Mouse (Mus musculus) embryonic facial prominence, embryonic 11.5 days (tissue): ENCODE data around the gene Cdkn2aipnl. TPM values are rescaled to one million over a fixed set of nuclear protein-coding genes. Genes with fewer than 3 reads are reported as not detected.

Experiments used
- ATAC-seq: fragments of 200-750 bp; cut with Nextera tagmentation; replicated peaks from 2 replicates; pipeline ENCODE4 v1.8.0; 2017; ENCODE audit warnings: low read depth; ENCODE audit not compliant: insufficient number of reproducible peaks, low FRiP score, low TSS enrichment
- DNase-seq: peaks from one replicate; pipeline ENCODE4 v3.0.0-alpha.2; 2015; ENCODE audit warnings: low spot score
- H3K27ac ChIP-seq: fragments of 300-500 bp; sonication (generic); replicated peaks from 2 replicates; pipeline ENCODE4 v1.5.1; 2014; ENCODE audit warnings: mild to moderate bottlenecking, low read depth, low read length, control low read depth
- H3K27me3 ChIP-seq: fragments of 300-500 bp; sonication (generic); 2 replicates; pipeline ENCODE4 v1.6.1; 2014; ENCODE audit warnings: mild to moderate bottlenecking, low read length, moderate library complexity, mixed read lengths; ENCODE audit not compliant: control insufficient read depth, insufficient read depth
- H3K36me3 ChIP-seq: fragments of 300-500 bp; sonication (generic); replicated peaks from 2 replicates; pipeline ENCODE4 v1.6.1; 2014; ENCODE audit warnings: low read depth, mild to moderate bottlenecking, low read length, moderate library complexity, mixed read lengths; ENCODE audit not compliant: control insufficient read depth, insufficient read depth
- H3K4me1 ChIP-seq: fragments of 300-500 bp; sonication (generic); 2 replicates; pipeline ENCODE4 v1.6.1; 2014; ENCODE audit warnings: low read length, mixed read lengths; ENCODE audit not compliant: control insufficient read depth, insufficient read depth
- H3K4me2 ChIP-seq: fragments of 300-500 bp; sonication (generic); 2 replicates; pipeline ENCODE4 v1.6.1; 2014; ENCODE audit warnings: low read depth, mild to moderate bottlenecking, control low read depth, low read length, moderate library complexity
- H3K4me3 ChIP-seq: fragments of 300-500 bp; sonication (generic); 2 replicates; pipeline ENCODE4 v1.5.1; 2014; ENCODE audit warnings: low read depth, low read length, control low read depth
- H3K9ac ChIP-seq: fragments of 300-500 bp; sonication (generic); replicated peaks from 2 replicates; pipeline ENCODE4 v1.6.1; 2014; ENCODE audit warnings: mild to moderate bottlenecking, control low read depth, low read length
- H3K9me3 ChIP-seq: fragments of 300-500 bp; sonication (generic); replicated peaks from 2 replicates; pipeline ENCODE4 v1.6.1; 2016; ENCODE audit warnings: mild to moderate bottlenecking, low read length, inconsistent platforms, mixed read lengths; ENCODE audit not compliant: control insufficient read depth
- WGBS: fragments of 180-500 bp; shearing (Covaris S2); extraction: QIAGEN DNeasy Blood & Tissue Kit; methylation state at CpG from one replicate; pipeline ENCODE4 v1.1.7; 2014; 5-methylcytosine and 5-hydroxymethylcytosine counted together
- polyA plus RNA-seq: library from polyadenylated mRNA; unstranded; fragments of >200 nt; fragmentation: Nextera tagmentation; extraction: Ambion mirVana; gene quantifications from 2 replicates; pipeline ENCODE4 v1.2.1, GENCODE M21; 2014

Cdkn2aipnl gene
- polyA plus RNA-seq, 1 experiment from 2014 or later = 142 TPM

GRCm38 (mm10) chr11:51968896-51969295, 1.4 kb downstream of the Cdkn2aipnl start:
- ATAC-seq = no peak
- H3K27me3 ChIP-seq = no peaks in the 10 kb centered on the region
- H3K4me3 ChIP-seq = no peak overlapping the region
- no peak overlapping the region for H3K9ac ChIP-seq
- H3K4me1 ChIP-seq = no peaks in the 10 kb centered on the region
- H3K9me3 ChIP-seq = no peaks in the 10 kb centered on the region
- no peak overlapping the region for H3K4me2 ChIP-seq
- H3K36me3 ChIP-seq = no peaks in the 10 kb centered on the region; the same call in none of the 2 replicates
- no peak overlapping the region for H3K27ac ChIP-seq
- no peak for DNase-seq
- 90% methylated on average over 9 of the region's 9 CpGs for WGBS

- H3K9ac ChIP-seq = no peak overlapping the region
- DNase-seq (no peak), ATAC-seq (no peak)
- no peak overlapping the region for H3K4me2 ChIP-seq
- no peaks in the 10 kb centered on the region; the same call in none of the 2 replicates for H3K36me3 ChIP-seq
- no peaks in the 10 kb centered on the region for H3K9me3 ChIP-seq
- no peak overlapping the region for H3K4me3 ChIP-seq
- no peaks in the 10 kb centered on the region for H3K27me3 ChIP-seq
- WGBS = 91% methylated on average over 2 of the region's 2 CpGs
- no peaks in the 10 kb centered on the region for H3K4me1 ChIP-seq
- no peak overlapping the region for H3K27ac ChIP-seq
Measured at GRCm38 (mm10) chr11:51969511-51969910, 2.0 kb downstream of the Cdkn2aipnl start.

- Histone ChIP-seq H3K27me3 (no peaks in the 10 kb centered on the region), H3K36me3 (no peaks in the 10 kb centered on the region; the same call in none of the 2 replicates), H3K4me3 (no peak overlapping the region), H3K9ac (no peak overlapping the region), H3K4me2 (no peak overlapping the region), H3K27ac (no peak overlapping the region), H3K9me3 (no peaks in the 10 kb centered on the region), H3K4me1 (no peaks in the 10 kb centered on the region)
- DNase-seq (no peak), ATAC-seq (no peak)
- 97% methylated on average over 6 of the region's 6 CpGs for WGBS
Measured at GRCm38 (mm10) chr11:51971644-51972043, 4.2 kb downstream of the Cdkn2aipnl start.

GRCm38 (mm10) chr11:51999611-52000289, 32.3 kb downstream of the Cdkn2aipnl start:
- H3K27me3 ChIP-seq = no peaks in the 10 kb centered on the region
- H3K4me3 ChIP-seq = peak overlapping the region; percentile 95
- H3K36me3 ChIP-seq = peaks cover 4% of the 10 kb centered on the region; the same call in 1 of the 2 replicates
- 0% methylated on average over 29 of the region's 29 CpGs for WGBS
- H3K4me1 ChIP-seq = no peaks in the 10 kb centered on the region
- peak overlapping the region; percentile 92 for H3K27ac ChIP-seq
- ATAC-seq (peak; percentile 57), DNase-seq (peak; percentile 76)
- H3K9me3 ChIP-seq = no peaks in the 10 kb centered on the region
- peak overlapping the region; percentile 96 for H3K9ac ChIP-seq
- H3K4me2 ChIP-seq = peak overlapping the region; percentile 73

GRCm38 (mm10) chr11:52000290-52000962, 33.0 kb downstream of the Cdkn2aipnl start, which contains the start of gene Ube2b:
Gene Ube2b (minus strand): TSS chr11:52000762.
- H3K4me1 ChIP-seq = no peaks in the 10 kb centered on the region

GRCm38 (mm10) chr11:52001341-52001740, 33.9 kb downstream of the Cdkn2aipnl start:
- Histone ChIP-seq H3K36me3 (peaks cover 3% of the 10 kb centered on the region; the same call in 1 of the 2 replicates), H3K27me3 (no peaks in the 10 kb centered on the region), H3K4me1 (no peaks in the 10 kb centered on the region), H3K4me2 (peak overlapping the region; percentile 17; the same call in 1 of the 2 replicates), H3K4me3 (no peak overlapping the region; the same call in 1 of the 2 replicates), H3K27ac (no peak overlapping the region), H3K9me3 (no peaks in the 10 kb centered on the region), H3K9ac (no peak overlapping the region; the same call in 1 of the 2 replicates)
- ATAC-seq (no peak), DNase-seq (no peak)
- WGBS = 74% methylated on average over 10 of the region's 10 CpGs

More at GRCm38 (mm10) chr11:52000290-52000962, 33.0 kb downstream of the Cdkn2aipnl start, which contains the start of gene Ube2b:
- DNase-seq = peak; percentile 99
- peak; percentile 63 for ATAC-seq
- Histone ChIP-seq H3K9me3 (no peaks in the 10 kb centered on the region), H3K36me3 (peaks cover 3% of the 10 kb centered on the region; the same call in 1 of the 2 replicates), H3K4me3 (peak within 1 kb of the TSS; percentile 95), H3K9ac (peak within 1 kb of the TSS; percentile 96), H3K27ac (peak within 1 kb of the TSS; percentile 92), H3K4me2 (peak within 1 kb of the TSS; percentile 73), H3K27me3 (no peaks in the 10 kb centered on the region)
- under 1% methylated on average over 55 of the region's 63 CpGs for WGBS

- no peak overlapping the region for H3K9ac ChIP-seq
- no peak overlapping the region for H3K27ac ChIP-seq
- no peaks in the 10 kb centered on the region for H3K9me3 ChIP-seq
- H3K27me3 ChIP-seq = no peaks in the 10 kb centered on the region
- H3K4me3 ChIP-seq = no peak overlapping the region
- H3K4me1 ChIP-seq = no peaks in the 10 kb centered on the region
- H3K36me3 ChIP-seq = 0 out of 2 replicates have a peak, but pooled peaks cover 3% of the 10 kb centered on the region
- ATAC-seq (no peak), DNase-seq (no peak)
- H3K4me2 ChIP-seq = no peak overlapping the region
- 92% methylated on average over 8 of the region's 8 CpGs for whole genome bisulfite sequencing
Measured at GRCm38 (mm10) chr11:52001861-52002260, 34.4 kb downstream of the Cdkn2aipnl start.
